In the genomic region with DNA sequence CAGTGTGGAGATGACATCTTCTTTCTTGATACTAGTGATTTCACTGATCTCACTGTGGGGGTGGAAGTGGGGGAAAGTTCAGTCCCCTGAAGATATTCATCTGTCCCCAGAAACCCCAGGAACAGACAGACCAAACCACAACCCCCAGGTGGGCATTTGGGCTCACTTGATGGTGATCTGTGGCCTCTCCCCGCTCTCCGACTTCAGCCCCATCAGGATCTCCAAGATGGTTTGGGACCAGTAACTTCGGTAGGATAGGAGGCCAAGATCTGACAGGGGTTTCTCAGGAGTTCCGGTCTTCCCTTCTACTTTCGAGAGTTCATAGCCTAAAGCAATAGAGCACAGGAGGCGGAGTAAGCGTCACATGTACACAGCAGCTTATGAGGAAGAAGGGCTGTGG, we compare ENCODE assay signal across 16 mouse cellular contexts. TPM values are rescaled to one million over a fixed set of nuclear protein-coding genes. Genes with fewer than 3 reads are reported as not detected.
A peak's percentile ranks its signal among the peaks of the same experiment; 100 is the strongest.
DNase-seq lines count a peak whose midpoint lies in the region; ATAC-seq and TF ChIP-seq lines count a peak whose summit lies in the region.
"Had no signal": no experiment of that assay in that cellular context is flagged by ENCODE, and none has a peak within 500 bp of the region (broad histone marks: within the 10 kb centered on the region; RNA-seq: fewer than 3 reads in every experiment).

No protein-coding gene starts in this region.

- no peaks in the 10 kb centered on the region for H3K9me3 ChIP-seq in forebrain, embryonic 11.5 days (ENCODE audit: control insufficient read depth, low read length)
- H3K9me3 ChIP-seq in forebrain, embryonic 15.5 days, result no peaks in the 10 kb centered on the region
- no peaks in the 10 kb centered on the region for H3K9me3 ChIP-seq in kidney, embryonic 16.5 days (ENCODE audit: low read length)
- no peaks in the 10 kb centered on the region for H3K9me3 ChIP-seq in liver, embryonic 12.5 days (replicated peaks)

- intact Hi-C loops in gastrocnemius, postnatal 36 days (cut with DNase I), result no loop called here

- peaks cover 5% of the 10 kb centered on the region; the same call in 1 of the 2 replicates for H3K4me1 ChIP-seq in forebrain, embryonic 11.5 days (replicated peaks; ENCODE audit: control insufficient read depth, insufficient read depth, low read length)
- peaks cover 24% of the 10 kb centered on the region for H3K4me1 ChIP-seq in forebrain, embryonic 15.5 days
- H3K4me1 ChIP-seq in kidney, embryonic 16.5 days (ENCODE audit: insufficient read depth, low read length), result peaks cover 15% of the 10 kb centered on the region
- H3K4me1 ChIP-seq in bone marrow macrophage, adult 2 months (ENCODE audit: control insufficient read depth, insufficient read depth, low read length), result peaks cover 17% of the 10 kb centered on the region
- H3K4me1 ChIP-seq in liver, embryonic 12.5 days, result peaks cover 34% of the 10 kb centered on the region

- no peak overlapping the region for H3K9ac ChIP-seq in forebrain, embryonic 11.5 days (ENCODE audit: low read length)
- no peak overlapping the region for H3K9ac ChIP-seq in forebrain, embryonic 15.5 days (replicated peaks)
- 0 out of 2 replicates have a peak overlapping the region, but pooled peaks have one; percentile 82 for H3K9ac ChIP-seq in kidney, embryonic 16.5 days (replicated peaks; ENCODE audit: low read length)
- no peak overlapping the region for H3K9ac ChIP-seq in liver, embryonic 12.5 days

- H3K4me3 ChIP-seq in forebrain, embryonic 11.5 days (ENCODE audit: low read depth, low read length), result no peak overlapping the region
- no peak overlapping the region for H3K4me3 ChIP-seq in forebrain, embryonic 15.5 days
- no peak overlapping the region for H3K4me3 ChIP-seq in kidney, embryonic 16.5 days (ENCODE audit: low read length)
- H3K4me3 ChIP-seq in bone marrow macrophage, adult 2 months (ENCODE audit: insufficient read depth, low read length), result no peak overlapping the region
- peak overlapping the region; percentile 71 for H3K4me3 ChIP-seq in liver, embryonic 12.5 days

- TF ChIP-seq POLR2A in bone marrow macrophage, adult 2 months (IDR thresholded peaks at IDR 0.05; ENCODE audit: borderline replicate concordance, low read depth, low read length), result no peak

- ATAC-seq in forebrain, embryonic 11.5 days (replicated peaks; ENCODE audit: low FRiP score), result no peak
- no peak for ATAC-seq in forebrain, embryonic 15.5 days (replicated peaks)
- no peak for ATAC-seq in kidney, embryonic 16.5 days (ENCODE audit: low FRiP score, low TSS enrichment)
- no peak for ATAC-seq in liver, embryonic 12.5 days

- H3K27ac ChIP-seq in forebrain, embryonic 11.5 days (ENCODE audit: low read depth, low read length), result no peak overlapping the region
- H3K27ac ChIP-seq in forebrain, embryonic 15.5 days (replicated peaks), result no peak overlapping the region
- no peak overlapping the region for H3K27ac ChIP-seq in kidney, embryonic 16.5 days (ENCODE audit: low read length)
- peak overlapping the region; percentile 3; the same call in 1 of the 2 replicates for H3K27ac ChIP-seq in bone marrow macrophage, adult 2 months (ENCODE audit: insufficient read depth, low read depth, low read length)
- peak overlapping the region; percentile 87; the same call in 1 of the 2 replicates for H3K27ac ChIP-seq in liver, embryonic 12.5 days

- DNase-seq in forebrain, embryonic 11.5 days (ENCODE audit: low spot score), result no peak
- DNase-seq in kidney, adult 9 months, result no peak
- DNase-seq in gastrocnemius, postnatal 36 days, result no peak
- no peak for DNase-seq in right cerebral cortex, adult 2 months (ENCODE audit: low spot score in 2 of 2)
- DNase-seq: adrenal gland, postnatal 36 days; B cell, adult 2 months; kidney, adult 18-20 months; lung, postnatal 4 days had no signal

- no peak for TF ChIP-seq CTCF in bone marrow macrophage, adult 2 months (IDR thresholded peaks at IDR 0.05; ENCODE audit: low read depth, low read length)

- H3K36me3 ChIP-seq in forebrain, embryonic 11.5 days (ENCODE audit: control insufficient read depth, insufficient read depth, low read length), result peaks cover 12% of the 10 kb centered on the region
- H3K36me3 ChIP-seq in forebrain, embryonic 15.5 days, result peaks cover 56% of the 10 kb centered on the region
- H3K36me3 ChIP-seq in kidney, embryonic 16.5 days (ENCODE audit: insufficient read depth, low read length), result peaks cover 57% of the 10 kb centered on the region
- H3K36me3 ChIP-seq in liver, embryonic 12.5 days, result peaks cover 59% of the 10 kb centered on the region

- no peaks in the 10 kb centered on the region for H3K27me3 ChIP-seq in forebrain, embryonic 11.5 days (ENCODE audit: control insufficient read depth, insufficient read depth, low read length)
- H3K27me3 ChIP-seq in forebrain, embryonic 15.5 days, result no peaks in the 10 kb centered on the region
- H3K27me3 ChIP-seq in kidney, embryonic 16.5 days (ENCODE audit: insufficient read depth, low read length), result no peaks in the 10 kb centered on the region
- 0 out of 2 replicates have a peak, but pooled peaks cover 6% of the 10 kb centered on the region for H3K27me3 ChIP-seq in liver, embryonic 12.5 days (replicated peaks)

- 96% methylated on average over 7 of the region's 7 CpGs for WGBS in forebrain, embryonic 11.5 days
- 89% methylated on average over 7 of the region's 7 CpGs for WGBS in forebrain, embryonic 15.5 days
- 88% methylated on average over 7 of the region's 7 CpGs for WGBS in kidney, embryonic 16.5 days
- 78% methylated on average over 7 of the region's 7 CpGs for WGBS in liver, embryonic 12.5 days (ENCODE audit: insufficient replicate concordance)

- H3K4me2 ChIP-seq in forebrain, embryonic 11.5 days (ENCODE audit: low read depth, low read length, severe bottlenecking), result 0 out of 2 replicates have a peak overlapping the region, but pooled peaks have one; percentile 2
- H3K4me2 ChIP-seq in forebrain, embryonic 15.5 days (replicated peaks), result no peak overlapping the region
- H3K4me2 ChIP-seq in kidney, embryonic 16.5 days (replicated peaks; ENCODE audit: low read depth, low read length), result no peak overlapping the region
- H3K4me2 ChIP-seq in liver, embryonic 12.5 days, result peak overlapping the region; percentile 86

RNA-seq across cellular contexts. Expression of gene Rnaseh2c, which starts 2.0 kb away (rescaled TPM):
- polyA plus RNA-seq in forebrain, embryonic 11.5 days (2014; fragmentation: Nextera tagmentation; extraction: Ambion mirVana), result 158 and 198 TPM in 2 replicates
- 93.4 and 99.8 TPM in 2 replicates for polyA plus RNA-seq in forebrain, embryonic 15.5 days (2015; fragmentation: Nextera tagmentation; extraction: Ambion mirVana)
- polyA plus RNA-seq in kidney, embryonic 16.5 days (2015; fragmentation: Nextera tagmentation; extraction: Ambion mirVana), result 133 and 146 TPM in 2 replicates
- polyA plus RNA-seq in bone marrow macrophage, adult 2 months (2012; ENCODE audit: insufficient read depth, insufficient read length, missing spikeins), result 82.4 and 102 TPM in 2 replicates
- polyA plus RNA-seq in liver, embryonic 12.5 days (2016; fragmentation: Nextera tagmentation; extraction: Ambion mirVana), result 171 and 177 TPM in 2 replicates
- total RNA-seq in gastrocnemius, postnatal 36 days (2021), result 10 to 100 TPM; 35.8 to 38.6 TPM

RNA-seq across cellular contexts. Expression of gene Kat5, which starts 6.4 kb away (rescaled TPM):
- 38.0 and 38.9 TPM in 2 replicates for polyA plus RNA-seq in forebrain, embryonic 11.5 days (2014; fragmentation: Nextera tagmentation; extraction: Ambion mirVana)
- polyA plus RNA-seq in forebrain, embryonic 15.5 days (2015; fragmentation: Nextera tagmentation; extraction: Ambion mirVana), result 75.9 and 76.9 TPM in 2 replicates
- polyA plus RNA-seq in kidney, embryonic 16.5 days (2015; fragmentation: Nextera tagmentation; extraction: Ambion mirVana), result 56.1 and 57.4 TPM in 2 replicates
- 56.1 and 56.6 TPM in 2 replicates for polyA plus RNA-seq in bone marrow macrophage, adult 2 months (2012; ENCODE audit: insufficient read depth, insufficient read length, missing spikeins)
- polyA plus RNA-seq in liver, embryonic 12.5 days (2016; fragmentation: Nextera tagmentation; extraction: Ambion mirVana), result 24.9 and 26.8 TPM in 2 replicates
- total RNA-seq in gastrocnemius, postnatal 36 days (2021), result 10 to 100 TPM; 23.3 to 25.4 TPM

RNA-seq across cellular contexts. Expression of gene Rela, which starts 33.6 kb away (rescaled TPM):
- polyA plus RNA-seq in forebrain, embryonic 11.5 days (2014; fragmentation: Nextera tagmentation; extraction: Ambion mirVana), result 37.8 and 39.9 TPM in 2 replicates
- 34.7 and 38.3 TPM in 2 replicates for polyA plus RNA-seq in forebrain, embryonic 15.5 days (2015; fragmentation: Nextera tagmentation; extraction: Ambion mirVana)
- 56.9 and 58.3 TPM in 2 replicates for polyA plus RNA-seq in kidney, embryonic 16.5 days (2015; fragmentation: Nextera tagmentation; extraction: Ambion mirVana)
- 77.1 and 93.4 TPM in 2 replicates for polyA plus RNA-seq in bone marrow macrophage, adult 2 months (2012; ENCODE audit: insufficient read depth, insufficient read length, missing spikeins)
- 32.1 and 33.6 TPM in 2 replicates for polyA plus RNA-seq in liver, embryonic 12.5 days (2016; fragmentation: Nextera tagmentation; extraction: Ambion mirVana)
- 10 to 100 TPM; 12.4 to 14.9 TPM for total RNA-seq in gastrocnemius, postnatal 36 days (2021)

RNA-seq across cellular contexts. Expression of gene Ap5b1, which starts 35.8 kb away (rescaled TPM):
- polyA plus RNA-seq in forebrain, embryonic 11.5 days (2014; fragmentation: Nextera tagmentation; extraction: Ambion mirVana), result 1.9 and 2.5 TPM in 2 replicates
- polyA plus RNA-seq in forebrain, embryonic 15.5 days (2015; fragmentation: Nextera tagmentation; extraction: Ambion mirVana), result 2.2 and 2.3 TPM in 2 replicates
- 10.9 and 11.5 TPM in 2 replicates for polyA plus RNA-seq in kidney, embryonic 16.5 days (2015; fragmentation: Nextera tagmentation; extraction: Ambion mirVana)
- polyA plus RNA-seq in bone marrow macrophage, adult 2 months (2012; ENCODE audit: insufficient read depth, insufficient read length, missing spikeins), result 13.5 and 14.4 TPM in 2 replicates
- polyA plus RNA-seq in liver, embryonic 12.5 days (2016; fragmentation: Nextera tagmentation; extraction: Ambion mirVana), result 3.4 and 3.5 TPM in 2 replicates
- 1 to 10 TPM; 1.9 to 2.0 TPM for total RNA-seq in gastrocnemius, postnatal 36 days (2021)

RNA-seq across cellular contexts. Expression of gene Ovol1, which starts 43.2 kb away (rescaled TPM):
- polyA plus RNA-seq in forebrain, embryonic 11.5 days (2014; fragmentation: Nextera tagmentation; extraction: Ambion mirVana), result 0.11 and 0.35 TPM in 2 replicates
- polyA plus RNA-seq in forebrain, embryonic 15.5 days (2015; fragmentation: Nextera tagmentation; extraction: Ambion mirVana), result not detected in 2 replicates
- 17.2 and 18.9 TPM in 2 replicates for polyA plus RNA-seq in kidney, embryonic 16.5 days (2015; fragmentation: Nextera tagmentation; extraction: Ambion mirVana)
- not detected in 2 replicates for polyA plus RNA-seq in bone marrow macrophage, adult 2 months (2012; ENCODE audit: insufficient read depth, insufficient read length, missing spikeins)
- polyA plus RNA-seq in liver, embryonic 12.5 days (2016; fragmentation: Nextera tagmentation; extraction: Ambion mirVana), result not detected in 2 replicates
- total RNA-seq in gastrocnemius, postnatal 36 days (2021), result not detected
- total RNA-seq: adrenal gland, postnatal 36 days; common myeloid progenitor, adult 5-6 weeks; heart, adult 8-10 months; hematopoietic stem cell, adult 5-6 weeks; left cerebral cortex, adult 18-20 months had no signal

Comparison
In these comparisons a context has a peak if more than half of its experiments do, and no peak if none do; other contexts are left out.
1. H3K4me2 ChIP-seq: peak in forebrain, embryonic 11.5 days (single experiment) and liver, embryonic 12.5 days (single experiment); none in forebrain, embryonic 15.5 days (single experiment) and kidney, embryonic 16.5 days (single experiment).
2. H3K27ac ChIP-seq: peak in bone marrow macrophage, adult 2 months (single experiment) and liver, embryonic 12.5 days (single experiment); none in forebrain, embryonic 11.5 days (single experiment), forebrain, embryonic 15.5 days (single experiment) and kidney, embryonic 16.5 days (single experiment).